Mouse (Mus musculus): Measurements from ENCODE around the gene Pkm.

The Pkm gene

DNA sequence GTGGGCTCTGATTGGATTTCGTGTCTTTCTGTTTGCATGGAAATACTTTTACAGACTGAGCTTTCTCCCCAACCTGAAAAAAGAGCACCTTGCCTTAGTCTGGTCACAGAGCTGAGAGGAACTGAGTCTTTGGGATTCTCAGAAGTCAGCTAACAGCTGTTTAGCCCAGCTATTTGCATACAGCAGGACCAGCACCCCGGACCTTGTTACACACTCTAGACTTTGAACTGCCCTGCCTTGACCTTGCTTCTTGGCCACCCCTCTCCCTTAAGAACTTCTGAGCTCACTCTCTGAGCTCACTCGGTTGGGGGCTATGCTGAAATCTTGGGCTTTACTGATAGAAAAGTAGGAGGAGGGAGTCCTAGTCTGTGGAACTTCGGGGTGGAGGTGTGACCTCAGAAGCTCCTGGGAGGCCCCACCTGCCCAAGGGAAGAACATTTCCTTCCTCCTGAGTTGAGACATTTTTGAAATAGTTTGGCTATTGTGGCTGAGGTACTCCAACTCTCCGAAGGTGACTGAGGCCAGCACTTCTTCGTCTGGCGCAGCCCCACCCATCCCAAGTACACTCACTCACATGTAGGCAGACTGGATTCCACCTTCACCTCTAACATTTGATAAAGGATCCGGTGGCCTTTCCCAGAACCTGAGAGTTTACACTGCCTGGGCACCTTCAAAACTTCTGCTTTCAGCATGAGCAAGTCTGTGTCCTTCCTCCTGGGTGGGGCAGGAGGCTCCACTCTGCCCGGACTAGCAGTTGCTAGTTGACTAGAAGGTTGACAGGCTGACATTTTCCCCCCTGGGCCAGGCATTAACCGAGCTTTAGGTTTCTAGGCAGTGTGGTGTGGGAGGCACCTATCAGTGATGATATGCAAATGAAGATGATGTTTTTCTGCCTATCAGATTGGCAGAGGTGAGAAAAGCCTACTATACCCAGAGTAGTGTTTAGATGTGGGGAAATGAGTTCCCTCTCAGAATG lies 51.0 kb downstream of the Pkm start:
- no peak for DNase-seq (ENCODE audit: extremely low spot score)

DNA sequence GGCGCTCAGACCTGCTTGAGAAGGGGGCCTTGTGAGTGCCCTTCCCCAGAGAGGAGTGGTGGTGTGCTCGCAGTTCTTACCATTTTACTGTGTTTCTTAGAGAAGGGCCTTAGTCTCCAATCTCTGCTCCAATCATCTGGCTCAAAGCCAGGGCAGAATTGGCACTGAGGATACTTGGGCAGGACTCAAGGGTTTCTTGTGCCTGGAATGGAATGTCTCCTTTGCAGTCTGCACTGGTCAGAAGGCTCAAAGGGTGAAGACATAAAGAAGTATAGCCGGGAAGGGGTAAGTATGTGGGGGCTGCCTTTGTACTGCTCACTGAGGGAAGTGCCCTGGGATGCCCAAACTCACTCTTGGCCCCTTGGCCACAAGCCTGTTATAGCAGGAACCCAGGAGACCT lies 53.1 kb downstream of the Pkm start:
- no peak for DNase-seq (ENCODE audit: extremely low spot score)

DNA sequence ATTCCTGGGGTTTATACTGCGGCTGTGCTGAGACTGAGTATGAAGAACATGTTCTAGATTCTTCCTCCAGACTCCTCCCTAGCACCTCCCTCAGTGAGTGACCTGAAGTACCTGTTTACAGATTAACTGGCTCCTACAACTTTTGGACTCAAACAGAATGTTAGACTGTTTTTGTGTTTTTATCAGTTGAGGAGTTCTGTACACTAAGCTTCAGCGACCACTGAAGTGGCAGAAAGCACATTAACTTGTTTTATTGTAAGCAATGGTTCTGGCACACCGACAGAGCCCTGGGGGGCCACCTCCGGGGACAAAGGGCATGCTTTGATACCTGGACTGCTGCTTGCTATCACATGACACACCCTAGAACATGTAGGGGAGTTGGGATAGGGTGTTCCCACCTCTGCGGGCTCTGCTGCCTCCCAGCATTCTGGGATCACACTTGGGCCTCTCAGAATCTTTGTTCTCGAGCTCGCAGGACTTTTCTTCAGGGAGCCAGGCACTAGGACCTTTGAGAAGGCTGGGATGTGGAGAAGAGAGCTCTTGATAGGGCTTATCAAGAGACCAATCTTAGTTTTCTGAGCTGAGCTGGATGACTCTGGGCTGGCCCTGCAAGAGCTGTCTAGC lies 60.2 kb downstream of the Pkm start:
- DNase-seq (ENCODE audit: extremely low spot score), result no peak

DNA sequence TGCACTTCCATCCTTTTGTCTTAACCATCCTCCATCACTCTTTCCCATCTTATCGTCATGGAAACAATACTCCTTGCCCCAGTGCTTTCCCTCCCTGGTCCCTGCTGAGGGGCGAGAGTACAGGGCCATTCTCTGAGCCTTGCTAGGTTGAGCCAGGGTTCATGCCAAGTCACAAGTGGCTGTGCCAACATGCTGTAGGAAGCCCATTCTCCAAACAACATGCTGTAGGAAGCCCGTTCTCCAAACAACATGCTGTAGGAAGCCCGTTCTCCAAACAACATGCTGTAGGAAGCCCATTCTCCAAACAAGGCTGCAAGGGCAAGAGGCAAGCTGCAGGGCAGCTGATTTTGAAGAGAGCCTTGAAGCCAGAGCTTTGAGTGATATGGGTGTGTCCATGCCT lies 62.1 kb downstream of the Pkm start:
- DNase-seq (ENCODE audit: extremely low spot score), result no peak

DNA sequence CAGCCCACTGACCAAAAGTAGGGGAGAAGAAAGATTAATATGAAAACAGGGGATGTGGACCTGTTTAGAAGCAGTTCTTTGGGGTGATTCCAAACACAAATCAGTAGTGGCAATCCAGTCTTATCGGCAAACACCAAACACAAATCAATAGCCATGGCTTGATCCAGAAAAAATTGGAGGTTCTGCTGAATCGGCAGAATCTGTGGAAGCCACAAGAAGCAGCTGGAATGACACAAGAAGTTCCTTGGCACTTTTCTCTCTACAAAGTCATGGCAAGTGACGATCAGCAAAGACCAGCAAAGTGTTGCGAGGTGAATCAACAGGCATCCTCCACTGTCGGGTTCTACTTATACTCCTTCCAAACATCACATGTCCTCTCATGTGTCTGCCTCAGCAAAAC lies 65.0 kb downstream of the Pkm start:
- no peak for DNase-seq (ENCODE audit: extremely low spot score)

DNA sequence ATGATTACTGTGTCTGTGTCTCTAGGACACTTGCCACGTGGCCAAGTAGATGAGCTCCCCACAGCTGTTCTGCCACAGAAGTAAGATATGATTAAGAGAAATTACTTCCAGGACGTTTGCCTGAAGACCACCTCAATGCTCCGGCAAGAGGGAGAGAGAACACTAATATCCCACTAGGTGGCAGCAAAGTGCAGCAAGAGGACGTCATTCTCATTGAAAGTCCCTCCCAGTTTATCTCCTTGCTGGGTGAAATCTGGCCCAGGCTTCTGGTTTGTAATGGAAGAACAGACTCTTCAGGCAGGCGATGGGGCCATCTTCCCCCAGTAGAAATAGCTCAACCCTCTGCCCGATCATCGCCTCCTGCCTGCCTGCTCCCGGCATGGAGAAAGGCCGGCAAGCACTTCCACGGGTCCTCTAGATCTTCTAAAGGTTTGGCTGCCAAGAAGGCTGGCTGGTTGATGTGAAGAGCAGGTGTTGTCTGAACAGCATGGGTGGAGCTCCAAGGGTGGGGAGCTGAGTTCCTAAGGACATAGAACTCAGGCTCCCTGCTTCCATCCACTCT lies 67.0 kb downstream of the Pkm start:
- DNase-seq (ENCODE audit: extremely low spot score), result peak; percentile 81

DNA sequence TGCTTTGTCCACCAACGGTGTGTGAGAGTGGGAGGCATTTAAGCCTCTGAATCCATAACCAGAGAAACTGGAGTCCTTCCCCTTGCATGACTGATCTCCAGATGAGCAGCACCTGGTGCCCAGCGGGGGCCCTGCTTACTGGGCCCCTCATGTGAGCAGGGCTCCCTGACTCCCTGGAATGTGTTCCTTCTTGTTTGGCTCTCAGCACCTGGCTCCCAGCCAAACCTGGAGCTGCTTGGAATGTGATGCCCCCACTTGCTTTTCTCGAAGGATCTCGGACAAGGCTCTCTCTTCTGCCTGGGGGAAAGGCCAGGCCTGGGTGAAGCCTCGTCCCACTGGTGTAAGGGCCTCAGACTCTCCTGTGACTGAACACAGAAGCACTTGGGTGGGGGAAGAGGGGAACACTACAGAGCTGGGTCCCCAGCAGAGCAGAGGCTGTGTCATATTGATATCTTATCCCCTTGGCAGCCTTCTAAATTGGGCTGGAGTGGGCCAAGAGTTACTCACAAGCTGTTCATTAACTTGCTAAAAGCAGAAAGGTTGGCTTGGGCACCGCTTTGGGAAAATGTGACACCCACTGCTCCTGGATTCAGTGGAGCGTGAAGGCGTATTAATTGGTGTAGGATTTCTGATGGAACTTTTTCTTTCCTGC lies 67.7 kb downstream of the Pkm start:
- DNase-seq (ENCODE audit: extremely low spot score), result no peak

DNA sequence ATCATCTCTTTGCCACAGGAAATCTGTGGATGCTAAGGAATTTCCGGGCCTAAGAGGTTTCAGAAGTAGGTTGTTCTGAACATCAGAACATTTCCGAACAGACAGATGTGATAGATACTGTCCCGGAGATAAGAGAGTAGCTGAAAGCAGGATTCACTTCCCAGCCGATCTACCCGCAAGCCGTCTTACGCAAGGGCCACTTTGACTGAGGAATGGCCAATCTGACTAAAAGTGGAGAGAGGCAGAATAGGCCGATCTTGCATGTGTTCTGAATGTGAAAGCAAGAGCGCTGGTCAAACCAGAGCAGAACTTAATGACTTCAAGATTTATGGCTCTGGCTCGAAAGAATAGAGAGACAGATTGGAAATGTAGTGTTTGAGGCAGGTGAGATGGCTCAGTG lies 69.3 kb downstream of the Pkm start:
- no peak for DNase-seq (ENCODE audit: extremely low spot score)

DNA sequence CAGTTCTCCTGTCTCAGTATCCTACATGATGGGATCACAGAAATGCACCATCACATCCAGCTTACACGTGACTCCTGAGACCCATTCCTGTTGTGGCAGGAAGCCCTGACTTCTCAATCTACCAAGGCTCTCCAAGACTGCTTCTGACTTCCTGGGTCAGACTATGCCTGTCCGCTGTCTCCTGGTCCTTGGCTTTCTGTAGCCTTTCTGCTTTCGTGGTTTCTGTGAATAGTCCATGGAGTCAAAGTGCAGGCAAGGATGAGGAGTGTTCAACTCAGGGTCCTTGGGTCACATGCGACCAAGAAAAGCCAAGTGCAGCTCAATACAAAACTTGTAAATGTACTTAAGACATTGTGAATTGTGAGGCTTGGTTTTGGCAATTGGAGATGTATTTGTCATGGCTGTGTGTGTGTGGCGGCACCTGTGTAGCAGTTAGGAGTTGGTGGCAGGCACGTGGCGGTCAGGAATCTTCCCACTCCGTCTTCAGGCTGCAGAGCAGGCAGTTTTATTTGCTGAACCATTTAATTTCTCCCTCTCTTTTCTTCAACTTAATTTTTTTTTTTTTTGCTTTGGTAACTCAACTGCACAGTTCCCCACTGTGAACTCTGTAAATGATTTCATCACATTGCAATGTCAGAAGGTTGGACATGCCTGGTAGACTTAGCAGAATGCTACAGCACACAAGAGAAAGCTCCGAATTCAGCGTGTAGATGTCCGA lies 71.6 kb downstream of the Pkm start:
- DNase-seq (ENCODE audit: extremely low spot score), result no peak
